Mouse (Mus musculus) left cerebral cortex, adult 2 months (tissue): ENCODE data around the gene Sh2b2. TPM values are rescaled to one million over a fixed set of nuclear protein-coding genes. Genes with fewer than 3 reads are reported as not detected.

Experiments used
- DNase-seq, 2 experiments: peaks; one replicate each; pipeline ENCODE4 v3.0.0; 2021 to 2022; ENCODE audit warnings: low spot score in 2 of 2, mixed read lengths in 1 of 2; ENCODE audit errors: extremely low spot score in 1 of 2
- H3K27ac ChIP-seq: fragments of 200-600 bp; 2 replicates; pipeline ENCODE4 v1.8.1; 2022
- H3K4me3 ChIP-seq: fragments of 200-600 bp; 2 replicates; pipeline ENCODE4 v1.8.1; 2022
- CTCF ChIP-seq: fragments of 200-600 bp; IDR thresholded peaks from 2 replicates; pipeline ENCODE4 v1.8.1; 2022; ENCODE audit warnings: antibody characterized with exemption, mild to moderate bottlenecking, moderate library complexity
- intact Hi-C: fragments of 180-260 bp; cut with DNase I; formaldehyde crosslinking; loops from one replicate; pipeline ENCODE4 v1.15.1; 2025
- total RNA-seq, 2 experiments: library from RNA; stranded (reverse); gene quantifications; 2 replicates each; pipeline ENCODE4 v1.2.3; 2021

Gene Sh2b2
- total RNA-seq, 2 experiments from 2014 or later: 7.4 to 9.4 TPM

GRCm38 (mm10) chr5:136210549-136210948, 35.8 kb downstream of the Sh2b2 start:
- intact Hi-C loops: no loop called here
- no peak for DNase-seq
- Histone ChIP-seq H3K27ac (no peak overlapping the region), H3K4me3 (no peak overlapping the region)
- TF ChIP-seq CTCF: no peak

DNA sequence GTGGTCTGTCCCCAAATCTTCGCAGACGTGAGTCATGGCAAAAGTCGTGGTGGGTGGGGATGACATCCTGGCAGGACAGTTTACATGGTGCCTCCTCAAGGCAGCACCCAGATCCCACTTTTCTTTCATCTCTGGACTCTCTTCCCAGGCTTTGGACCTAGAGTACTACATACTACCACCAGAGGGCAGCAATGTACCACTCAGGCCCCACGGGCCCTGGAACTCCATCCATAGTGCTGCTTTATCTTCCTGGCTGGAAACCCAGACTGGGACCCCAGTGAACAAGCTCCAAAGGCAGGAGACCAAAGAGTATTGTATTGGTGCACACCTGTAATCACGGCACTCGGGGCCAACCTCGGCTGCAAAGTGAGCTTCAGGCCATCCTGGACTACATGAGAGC, 44.5 kb downstream of the Sh2b2 start:
- peak; percentile 95 for TF ChIP-seq CTCF
- intact Hi-C loops: loop anchor here (1.0 to 5.0 kb wide), 3 partner anchors 51 to 555 kb away; no protein-coding TSS in a partner anchor
- Histone ChIP-seq H3K27ac (no peak overlapping the region), H3K4me3 (no peak overlapping the region)
- peak; percentile 57 to 73 for DNase-seq

GRCm38 (mm10) chr5:136199526-136199925, 46.8 kb downstream of the Sh2b2 start:
- intact Hi-C loops: no loop called here
- peak overlapping the region; percentile 92; the same call in 1 of the 2 replicates for H3K27ac ChIP-seq
- no peak for TF ChIP-seq CTCF

DNA sequence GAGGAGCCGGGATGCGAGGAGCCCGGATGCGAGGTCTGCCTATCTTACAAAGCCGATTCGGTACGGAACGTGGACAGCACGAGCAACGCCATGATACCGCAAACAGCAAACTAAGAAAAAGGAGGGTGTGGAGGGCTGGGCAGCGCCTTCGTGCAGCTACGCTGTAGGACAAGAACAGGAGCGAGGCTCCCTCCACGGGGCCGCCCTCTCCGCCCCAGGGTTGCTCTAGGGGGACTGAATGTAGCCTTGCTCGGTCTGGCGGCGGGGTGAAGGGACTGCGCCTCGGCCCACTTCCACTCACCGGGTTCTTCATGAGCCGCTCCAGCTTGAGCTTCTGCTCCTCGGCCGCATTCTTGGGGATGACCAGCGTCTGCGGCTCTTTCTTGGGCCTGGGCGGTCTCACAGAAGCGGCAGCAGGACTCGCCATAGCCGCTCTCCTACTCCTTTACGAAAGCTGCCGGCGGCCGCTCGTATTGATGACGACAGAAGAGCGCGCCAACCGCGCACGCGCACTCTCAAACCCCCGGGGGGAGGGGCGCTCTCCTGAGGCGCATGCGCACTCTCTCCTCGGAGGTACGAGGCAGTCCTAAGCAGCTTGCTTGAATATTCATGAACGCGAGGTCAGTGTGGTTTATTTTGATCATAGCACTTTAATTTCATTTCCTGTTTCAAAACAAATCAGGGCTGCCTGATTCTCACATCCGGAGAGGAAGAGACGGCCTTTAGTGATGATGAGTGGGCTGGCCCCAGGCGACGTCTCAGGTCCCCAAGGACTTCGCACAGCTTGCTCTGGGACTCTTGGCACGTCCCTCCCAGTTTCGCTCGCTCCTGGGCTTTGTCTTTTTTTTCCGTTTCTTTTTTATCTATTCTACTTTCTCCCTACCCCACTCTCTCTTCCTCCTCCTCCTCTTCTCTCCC, 47.6 kb downstream of the Sh2b2 start, which contains the start of gene Prkrip1:
Prkrip1 (minus strand) TSS at position 490 of the 918 bp plus-strand sequence.
- DNase-seq: peak; percentile 92 to 95
- peak within 1 kb of the TSS; percentile 92 for H3K27ac ChIP-seq
- TF ChIP-seq CTCF: no peak; the same call in 1 of the 2 replicates
- intact Hi-C loops: no loop called here
- H3K4me3 ChIP-seq: peak within 1 kb of the TSS; percentile 88

More at GRCm38 (mm10) chr5:136199526-136199925, 46.8 kb downstream of the Sh2b2 start:
- H3K4me3 ChIP-seq: peak overlapping the region; percentile 88
- DNase-seq: no peak

DNA sequence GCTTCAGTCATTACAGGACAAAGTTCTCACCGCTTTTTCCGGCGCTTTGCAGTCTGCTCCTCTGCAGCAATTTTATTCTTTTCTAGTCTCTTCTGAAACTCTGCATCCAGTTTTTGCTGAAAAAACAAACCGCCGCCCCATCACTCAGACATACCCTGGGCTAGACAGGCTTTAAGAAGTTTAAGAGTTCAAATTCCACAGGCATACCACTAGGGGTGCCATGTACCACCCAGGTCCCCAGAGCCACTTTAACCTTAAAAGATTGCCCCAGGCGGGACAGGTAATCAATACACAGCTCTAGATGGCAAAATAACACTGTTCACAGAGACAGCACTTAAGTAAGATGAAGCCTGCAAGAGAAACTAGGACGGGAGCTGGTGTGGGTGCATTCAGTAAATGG, 54.5 kb downstream of the Sh2b2 start:
- peak; percentile 30; the same call in 1 of the 2 replicates for TF ChIP-seq CTCF
- Histone ChIP-seq H3K27ac (no peak overlapping the region), H3K4me3 (no peak overlapping the region)
- intact Hi-C loops: no loop called here
- no peak for DNase-seq

DNA sequence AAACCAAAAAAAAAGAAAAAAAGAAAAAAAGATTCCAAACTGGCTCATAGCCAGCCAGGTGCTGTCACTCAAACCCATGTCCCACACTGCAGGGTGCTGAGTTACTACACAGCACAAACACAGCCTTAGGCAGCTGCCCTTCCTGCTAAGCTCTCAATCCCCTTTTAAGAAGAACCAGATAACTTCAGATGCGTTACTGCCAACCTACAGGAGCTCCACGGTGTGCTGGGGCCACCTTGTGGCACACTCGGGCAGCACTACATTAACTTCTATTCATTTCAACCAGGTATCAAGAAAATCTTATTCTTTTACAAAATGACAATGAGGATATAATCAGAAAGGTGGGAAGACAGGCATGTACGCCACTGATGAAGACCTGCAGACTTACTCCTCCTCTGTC, 59.6 kb downstream of the Sh2b2 start:
- peak; percentile 52 to 54 for DNase-seq
- intact Hi-C loops: loop anchor here (2.0 to 5.0 kb wide), 2 partner anchors 50 to 204 kb away; partner anchors contain the start of genes Alkbh4, Lrwd1 and Zp3

GRCm38 (mm10) chr5:136183766-136184165, 62.6 kb downstream of the Sh2b2 start:
- no peak; the same call in 1 of the 2 replicates for TF ChIP-seq CTCF
- no peak overlapping the region for H3K27ac ChIP-seq
- no peak for DNase-seq
- intact Hi-C loops: no loop called here
- H3K4me3 ChIP-seq: no peak overlapping the region

More for the DNA sequence above, 59.6 kb downstream of the Sh2b2 start:
- no peak overlapping the region for H3K27ac ChIP-seq
- peak; percentile 90 for TF ChIP-seq CTCF
- no peak overlapping the region for H3K4me3 ChIP-seq

DNA sequence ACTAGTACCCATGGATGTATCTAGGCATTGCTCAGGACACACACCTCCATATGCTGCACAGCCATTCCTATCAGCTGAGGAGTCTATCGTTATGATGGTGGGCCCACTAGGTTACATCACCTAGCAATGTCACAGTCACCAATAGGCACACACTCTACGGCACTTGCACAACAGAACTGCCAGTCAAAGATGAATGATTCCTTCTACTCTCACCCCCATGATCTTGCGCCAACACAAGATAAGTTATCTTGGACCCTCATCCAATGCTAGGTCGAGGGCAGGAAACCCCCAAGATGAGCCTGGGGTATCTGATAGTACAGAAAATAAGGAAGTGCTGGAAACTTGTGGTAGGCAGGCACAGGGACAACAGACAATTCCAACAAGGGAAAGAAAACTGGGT, 63.5 kb downstream of the Sh2b2 start:
- H3K27ac ChIP-seq: no peak overlapping the region
- no peak for DNase-seq
- TF ChIP-seq CTCF: no peak
- intact Hi-C loops: no loop called here
- H3K4me3 ChIP-seq: no peak overlapping the region

- intact Hi-C loops: no loop called here
- no peak overlapping the region for H3K4me3 ChIP-seq
- peak in 1 of 2 experiments; percentile 61 for DNase-seq
- peak overlapping the region; percentile 5; the same call in 1 of the 2 replicates for H3K27ac ChIP-seq
- TF ChIP-seq CTCF: no peak
Observed at GRCm38 (mm10) chr5:136182049-136182448, 64.3 kb downstream of the Sh2b2 start.

DNA sequence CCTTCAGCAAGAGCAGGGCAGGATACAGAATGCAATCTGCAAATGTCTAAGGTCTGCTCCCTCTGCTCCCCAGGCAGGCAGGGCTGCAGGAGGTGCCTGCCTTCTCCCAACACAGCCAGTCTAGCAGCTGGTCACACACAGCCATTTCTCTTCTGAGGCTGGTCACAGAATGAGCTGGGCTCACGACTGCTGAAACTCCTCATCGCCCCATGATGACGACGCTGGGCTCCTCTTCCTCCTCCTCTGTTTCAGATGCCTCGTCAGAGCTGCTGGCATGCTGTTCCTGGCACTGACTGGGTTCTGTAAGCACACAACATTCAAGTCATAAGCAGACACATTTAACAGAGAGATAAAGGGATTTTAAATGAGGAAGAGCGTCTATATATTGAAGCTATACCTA, 65.2 kb downstream of the Sh2b2 start:
- TF ChIP-seq CTCF: no peak
- intact Hi-C loops: no loop called here
- no peak overlapping the region for H3K4me3 ChIP-seq
- H3K27ac ChIP-seq: no peak overlapping the region
- DNase-seq: no peak

- intact Hi-C loops: no loop called here
- DNase-seq: no peak
- TF ChIP-seq CTCF: no peak
- Histone ChIP-seq H3K27ac (no peak overlapping the region), H3K4me3 (no peak overlapping the region)
Observed at GRCm38 (mm10) chr5:136179594-136179993, 66.8 kb downstream of the Sh2b2 start.
